Mouse (Mus musculus) olfactory bulb, adult 2 months (tissue): ENCODE measurements at regions not wholly inside any gene's neighbourhood (a gene's known extent, or its start where the extent isn't known, plus 50 kb on each side); places are given as distances from the start of the nearest gene placed in this dataset.

Experiments used
- CTCF ChIP-seq: fragments of 200-500 bp; IDR thresholded peaks from 2 replicates; pipeline ENCODE4 v1.5.1; 2012; ENCODE audit warnings: low read depth, mild to moderate bottlenecking, low read length, moderate library complexity; ENCODE audit not compliant: insufficient read depth
- POLR2A ChIP-seq: fragments of 200-500 bp; IDR thresholded peaks from 2 replicates; pipeline ENCODE4 v1.6.1; 2012; ENCODE audit warnings: mild to moderate bottlenecking, low read depth, low read length, moderate library complexity; ENCODE audit not compliant: insufficient read depth

GRCm38 (mm10) chr1:157809674-157810471, 303.3 kb downstream of the Sec16b start:
- TF ChIP-seq POLR2A = no peak
- no peak for TF ChIP-seq CTCF
